Mouse (Mus musculus) heart, embryonic 12.5 days (tissue): Measurements from ENCODE around the gene Simc1. TPM values are rescaled to one million over a fixed set of nuclear protein-coding genes. Genes with fewer than 3 reads are reported as not detected.
A peak's percentile ranks its signal among the peaks of the same experiment; 100 is the strongest.

Source experiments
- ATAC-seq: fragments of 200-750 bp; cut with Nextera tagmentation; 2 replicates; pipeline ENCODE4 v1.8.0; 2017; ENCODE audit warnings: moderate TSS enrichment, moderate library complexity; ENCODE audit not compliant: insufficient number of reproducible peaks, low FRiP score
- H3K27ac ChIP-seq: fragments of 300-500 bp; sonication (generic); 2 replicates; pipeline ENCODE4 v1.5.1; 2016; ENCODE audit warnings: mild to moderate bottlenecking, moderate library complexity; ENCODE audit not compliant: poor library complexity, severe bottlenecking
- H3K27me3 ChIP-seq: fragments of 300-500 bp; sonication (generic); replicated peaks from 2 replicates; pipeline ENCODE4 v1.6.1; 2016; ENCODE audit warnings: mild to moderate bottlenecking, moderate library complexity
- H3K36me3 ChIP-seq: fragments of 300-500 bp; sonication (generic); 2 replicates; pipeline ENCODE4 v1.6.1; 2016; ENCODE audit warnings: mild to moderate bottlenecking, moderate library complexity
- H3K4me1 ChIP-seq: fragments of 300-500 bp; sonication (generic); replicated peaks from 2 replicates; pipeline ENCODE4 v1.6.1; 2016; ENCODE audit warnings: mild to moderate bottlenecking
- H3K4me2 ChIP-seq: fragments of 300-500 bp; sonication (generic); 2 replicates; pipeline ENCODE4 v1.6.1; 2016; ENCODE audit warnings: mild to moderate bottlenecking, moderate library complexity
- H3K4me3 ChIP-seq: fragments of 300-500 bp; sonication (generic); 2 replicates; pipeline ENCODE4 v1.5.1; 2016; ENCODE audit warnings: mild to moderate bottlenecking
- H3K9ac ChIP-seq: fragments of 300-500 bp; sonication (generic); 2 replicates; pipeline ENCODE4 v1.6.1; 2016; ENCODE audit warnings: mild to moderate bottlenecking, moderate library complexity
- H3K9me3 ChIP-seq: fragments of 300-500 bp; sonication (generic); replicated peaks from 2 replicates; pipeline ENCODE4 v1.6.1; 2016; ENCODE audit warnings: mild to moderate bottlenecking, moderate library complexity
- WGBS: fragments of 180-500 bp; shearing (Covaris S2); methylation state at CpG from one replicate; pipeline ENCODE4 v1.1.7; 2016; 5-methylcytosine and 5-hydroxymethylcytosine counted together
- polyA plus RNA-seq: library from polyadenylated mRNA; unstranded; fragments of >200 nt; fragmentation: Nextera tagmentation; extraction: Ambion mirVana; gene quantifications from 2 replicates; pipeline ENCODE4 v1.2.1, GENCODE M21; 2016

Gene Simc1
- polyA plus RNA-seq, 1 experiment from 2014 or later, result 6.6 TPM

GRCm38 (mm10) chr13:54556176-54556575, 52.6 kb downstream of the Simc1 start:
- no peak for ATAC-seq
- H3K36me3 ChIP-seq, result peaks cover 93% of the 10 kb centered on the region
- no peaks in the 10 kb centered on the region for H3K9me3 ChIP-seq
- H3K4me3 ChIP-seq, result no peak overlapping the region
- no peak overlapping the region for H3K27ac ChIP-seq
- H3K9ac ChIP-seq, result no peak overlapping the region
- H3K27me3 ChIP-seq, result no peaks in the 10 kb centered on the region
- WGBS, result 91% methylated on average over 9 of the region's 9 CpGs
- H3K4me1 ChIP-seq, result no peaks in the 10 kb centered on the region
- H3K4me2 ChIP-seq, result no peak overlapping the region

GRCm38 (mm10) chr13:54556796-54557195, 53.2 kb downstream of the Simc1 start:
- Histone ChIP-seq H3K4me1 (no peaks in the 10 kb centered on the region), H3K9me3 (no peaks in the 10 kb centered on the region), H3K4me3 (no peak overlapping the region), H3K36me3 (peaks cover 93% of the 10 kb centered on the region), H3K4me2 (no peak overlapping the region), H3K9ac (no peak overlapping the region), H3K27ac (no peak overlapping the region), H3K27me3 (no peaks in the 10 kb centered on the region)
- 91% methylated on average over 3 of the region's 3 CpGs for WGBS
- no peak for ATAC-seq

GRCm38 (mm10) chr13:54557652-54558051, 54.1 kb downstream of the Simc1 start:
- no peaks in the 10 kb centered on the region for H3K4me1 ChIP-seq
- H3K4me3 ChIP-seq, result no peak overlapping the region
- no peak overlapping the region for H3K9ac ChIP-seq
- 86% methylated on average over 1 of the region's 1 CpGs for WGBS
- peaks cover 87% of the 10 kb centered on the region for H3K36me3 ChIP-seq
- no peak overlapping the region for H3K27ac ChIP-seq
- no peaks in the 10 kb centered on the region for H3K27me3 ChIP-seq
- no peaks in the 10 kb centered on the region for H3K9me3 ChIP-seq
- ATAC-seq, result no peak
- H3K4me2 ChIP-seq, result no peak overlapping the region

- Histone ChIP-seq H3K27me3 (no peaks in the 10 kb centered on the region), H3K4me2 (no peak overlapping the region), H3K27ac (no peak overlapping the region), H3K9ac (no peak overlapping the region), H3K4me1 (peaks cover 9% of the 10 kb centered on the region), H3K4me3 (no peak overlapping the region), H3K9me3 (no peaks in the 10 kb centered on the region), H3K36me3 (peaks cover 73% of the 10 kb centered on the region)
- no peak for ATAC-seq
- 94% methylated on average over 2 of the region's 2 CpGs for WGBS
Observed at GRCm38 (mm10) chr13:54559656-54560055, 56.1 kb downstream of the Simc1 start.

GRCm38 (mm10) chr13:54560608-54561007, 57.0 kb downstream of the Simc1 start:
- Histone ChIP-seq H3K9me3 (no peaks in the 10 kb centered on the region), H3K36me3 (peaks cover 66% of the 10 kb centered on the region), H3K4me3 (no peak overlapping the region), H3K4me1 (peaks cover 10% of the 10 kb centered on the region), H3K27me3 (no peaks in the 10 kb centered on the region), H3K9ac (no peak overlapping the region), H3K27ac (no peak overlapping the region), H3K4me2 (no peak overlapping the region)
- 92% methylated on average over 7 of the region's 7 CpGs for WGBS
- ATAC-seq, result no peak

- no peaks in the 10 kb centered on the region for H3K9me3 ChIP-seq
- H3K27me3 ChIP-seq, result no peaks in the 10 kb centered on the region
- no peak overlapping the region for H3K27ac ChIP-seq
- no peak overlapping the region for H3K4me3 ChIP-seq
- H3K4me2 ChIP-seq, result no peak overlapping the region
- 80% methylated on average over 7 of the region's 7 CpGs for WGBS
- peaks cover 13% of the 10 kb centered on the region for H3K4me1 ChIP-seq
- no peak for ATAC-seq
- no peak overlapping the region for H3K9ac ChIP-seq
- peaks cover 47% of the 10 kb centered on the region for H3K36me3 ChIP-seq
Observed at GRCm38 (mm10) chr13:54562562-54562961, 59.0 kb downstream of the Simc1 start.

- H3K4me3 ChIP-seq, result peak overlapping the region; percentile 100
- H3K27ac ChIP-seq, result peak overlapping the region; percentile 44; the same call in 1 of the 2 replicates
- WGBS, result 14% methylated on average over 44 of the region's 45 CpGs
- ATAC-seq, result no peak; the same call in 1 of the 2 replicates
- no peaks in the 10 kb centered on the region for H3K27me3 ChIP-seq
- peaks cover 28% of the 10 kb centered on the region for H3K36me3 ChIP-seq
- H3K4me2 ChIP-seq, result peak overlapping the region; percentile 86
- peak overlapping the region; percentile 99 for H3K9ac ChIP-seq
- peaks cover 13% of the 10 kb centered on the region for H3K4me1 ChIP-seq
- H3K9me3 ChIP-seq, result no peaks in the 10 kb centered on the region
Observed at GRCm38 (mm10) chr13:54564232-54565200, 60.9 kb downstream of the Simc1 start.

GRCm38 (mm10) chr13:54565201-54565581, 61.6 kb downstream of the Simc1 start, which contains the start of gene 4833439L19Rik:
TSS of gene 4833439L19Rik (minus strand) at chr13:54565435.
- peaks cover 13% of the 10 kb centered on the region for H3K4me1 ChIP-seq
- no peaks in the 10 kb centered on the region for H3K27me3 ChIP-seq
- under 1% methylated on average over 27 of the region's 27 CpGs for WGBS
- H3K36me3 ChIP-seq, result peaks cover 21% of the 10 kb centered on the region
- peak within 1 kb of the TSS; percentile 86 for H3K4me2 ChIP-seq
- peak within 1 kb of the TSS; percentile 100 for H3K4me3 ChIP-seq
- peak within 1 kb of the TSS; percentile 49 for H3K27ac ChIP-seq
- H3K9me3 ChIP-seq, result no peaks in the 10 kb centered on the region
- ATAC-seq, result peak; percentile 95
- peak within 1 kb of the TSS; percentile 99 for H3K9ac ChIP-seq

GRCm38 (mm10) chr13:54565594-54566345, 62.2 kb downstream of the Simc1 start:
- H3K9me3 ChIP-seq, result no peaks in the 10 kb centered on the region
- H3K4me2 ChIP-seq, result peak overlapping the region; percentile 86
- 45% methylated on average over 8 of the region's 8 CpGs for WGBS
- peak overlapping the region; percentile 99 for H3K9ac ChIP-seq
- peak overlapping the region; percentile 49 for H3K27ac ChIP-seq
- H3K36me3 ChIP-seq, result peaks cover 15% of the 10 kb centered on the region
- peak overlapping the region; percentile 100 for H3K4me3 ChIP-seq
- H3K27me3 ChIP-seq, result no peaks in the 10 kb centered on the region
- peaks cover 13% of the 10 kb centered on the region for H3K4me1 ChIP-seq
- 0 out of 2 replicates have a peak, but pooled peaks have one; percentile 46 for ATAC-seq

- Histone ChIP-seq H3K27me3 (no peaks in the 10 kb centered on the region), H3K4me3 (no peak overlapping the region), H3K4me2 (no peak overlapping the region), H3K27ac (no peak overlapping the region), H3K36me3 (no peaks in the 10 kb centered on the region), H3K9me3 (no peaks in the 10 kb centered on the region), H3K9ac (no peak overlapping the region), H3K4me1 (peaks cover 19% of the 10 kb centered on the region)
- no peak for ATAC-seq
- WGBS, result 51% methylated on average over 5 of the region's 5 CpGs
Observed at GRCm38 (mm10) chr13:54568380-54568779, 64.8 kb downstream of the Simc1 start.

GRCm38 (mm10) chr13:54569282-54569681, 65.7 kb downstream of the Simc1 start:
- Histone ChIP-seq H3K4me1 (peaks cover 14% of the 10 kb centered on the region), H3K27me3 (no peaks in the 10 kb centered on the region), H3K9me3 (no peaks in the 10 kb centered on the region), H3K36me3 (no peaks in the 10 kb centered on the region), H3K9ac (no peak overlapping the region), H3K27ac (no peak overlapping the region), H3K4me3 (no peak overlapping the region), H3K4me2 (no peak overlapping the region)
- WGBS, result 39% methylated on average over 1 of the region's 1 CpGs
- no peak for ATAC-seq
